Mouse (Mus musculus): ENCODE results near the gene Ddx43.

GRCm38 (mm10) chr9:78354665-78355578 lies 40.7 kb upstream of the Ddx43 start:
- TF ChIP-seq POLR2AphosphoS2 (IDR thresholded peaks at IDR 0.05; ENCODE audit: insufficient read length, low read depth) (no peak), POLR2A (IDR thresholded peaks at IDR 0.05; ENCODE audit: insufficient read length, low read depth) (no peak), MAX (IDR thresholded peaks at IDR 0.05; ENCODE audit: low read depth) (no peak), REST (IDR thresholded peaks at IDR 0.05; ENCODE audit: insufficient read depth, insufficient read length) (no peak), TCF3 (IDR thresholded peaks at IDR 0.05; ENCODE audit: insufficient read length, low read depth) (no peak), USF1 (IDR thresholded peaks at IDR 0.05; ENCODE audit: low read depth) (no peak), TCF12 (IDR thresholded peaks at IDR 0.05; ENCODE audit: insufficient read depth, poor library complexity, severe bottlenecking) (no peak), MYOG (IDR thresholded peaks at IDR 0.05; ENCODE audit: control insufficient read depth in 1 of 3, insufficient read depth in 1 of 3, insufficient read length in 2 of 3, low read depth in 2 of 3) (no peak), CEBPB (IDR thresholded peaks at IDR 0.05; ENCODE audit: insufficient read depth, poor library complexity, severe bottlenecking) (no peak), E2F4 (IDR thresholded peaks at IDR 0.05; ENCODE audit: insufficient read depth) (no peak), MYOD1 (IDR thresholded peaks at IDR 0.05; ENCODE audit: control insufficient read depth in 1 of 3, insufficient read length in 2 of 3, low read depth in 2 of 3) (no peak)

Data from myocyte (in vitro differentiated cells).